Mouse (Mus musculus) neutrophil, adult 65 days (primary cell): ENCODE results near the gene Mns1. TPM values are rescaled to one million over a fixed set of nuclear protein-coding genes. Genes with fewer than 3 reads are reported as not detected.

Experiments
- total RNA-seq: library from RNA; stranded (reverse); gene quantifications from 2 replicates; pipeline ENCODE4 v1.2.4, GENCODE M21; 2023

The Mns1 gene
- total RNA-seq, result 2.9 and 4.1 TPM in 2 replicates

GRCm38 (mm10) chr9:72437822-72438701 is at the start of gene Mns1:
Gene Mns1 (plus strand): TSS chr9:72438011.

DNA sequence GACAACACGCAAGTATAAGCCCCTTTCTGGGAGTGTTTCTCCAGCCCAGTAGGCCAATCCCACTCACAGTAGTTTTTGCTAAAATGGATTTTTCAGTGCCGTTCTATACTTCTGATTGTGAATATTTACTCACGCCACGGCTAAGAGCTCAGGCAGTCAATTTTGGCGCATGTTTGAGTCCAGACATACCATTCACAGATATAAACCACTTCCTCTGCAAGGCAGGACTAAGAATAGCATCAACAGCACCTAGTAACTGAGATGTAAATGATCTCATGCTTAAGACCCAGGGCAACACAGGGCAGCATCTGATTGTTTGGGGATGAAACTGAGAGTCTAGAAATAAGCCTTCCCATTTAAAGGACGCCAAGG is 54.4 kb downstream of the Mns1 start, which contains the start of gene Tex9:
Gene Tex9, minus strand, starts transcription at position 19 of the 372 bp plus-strand sequence.

Other genes with a start within 250 kb of the Mns1 start
- gene Zfp280d, start 163.2 kb upstream of the Mns1 start, total RNA-seq, result 29.3 and 42.5 TPM in 2 replicates
- gene Tex9, start 54.2 kb downstream of the Mns1 start, total RNA-seq, result 2.1 and 4.6 TPM in 2 replicates
- gene Rfx7, start 94.2 kb downstream of the Mns1 start, total RNA-seq, result 26.5 and 33.2 TPM in 2 replicates
- 126 and 148 TPM in 2 replicates for gene Nedd4, start 224.3 kb downstream of the Mns1 start, total RNA-seq